Mouse (Mus musculus): ENCODE results near the gene Rmi1. TPM values are rescaled to one million over a fixed set of nuclear protein-coding genes. Genes with fewer than 3 reads are reported as not detected.

The Rmi1 gene
- 16.2 and 20.4 TPM in 2 replicates for total RNA-seq (2023)

GRCm38 (mm10) chr13:58402003-58402743, at the start of gene Rmi1:
TSS of gene Rmi1 (plus strand) at chr13:58402248.

GRCm38 (mm10) chr13:58358629-58359303, 43.3 kb upstream of the Rmi1 start, which contains the start of gene Kif27:
TSS of gene Kif27 (minus strand) at chr13:58359122.

GRCm38 (mm10) chr13:58384779-58385546, 17.1 kb upstream of the Rmi1 start, which contains the start of gene 2210016F16Rik:
TSS of gene 2210016F16Rik (minus strand) at chr13:58385225.

GRCm38 (mm10) chr13:58403243-58403642, 1.2 kb downstream of the Rmi1 start, which contains the start of gene Hnrnpk:
TSS of gene Hnrnpk (minus strand) at chr13:58403343.

Other genes with a start within 250 kb of the Rmi1 start
- 33.5 and 36.1 TPM in 2 replicates for gene Idnk, start 244.6 kb upstream of the Rmi1 start, total RNA-seq (2023)
- gene Ubqln1, start 186.6 kb upstream of the Rmi1 start, total RNA-seq (2023), result 39.4 and 40.3 TPM in 2 replicates
- 2.0 and 4.1 TPM in 2 replicates for gene Gkap1, start 126.5 kb upstream of the Rmi1 start, total RNA-seq (2023)
- gene Kif27, start 43.1 kb upstream of the Rmi1 start, total RNA-seq (2023), result 0.16 TPM in 1 of 2 replicates, not detected in the other
- 5.8 and 6.9 TPM in 2 replicates for gene 2210016F16Rik, start 17.0 kb upstream of the Rmi1 start, total RNA-seq (2023)
- 800 and 833 TPM in 2 replicates for gene Hnrnpk, start 1.1 kb downstream of the Rmi1 start, total RNA-seq (2023)
- gene Slc28a3, start 208.6 kb downstream of the Rmi1 start, total RNA-seq (2023), result not detected in 2 replicates

Data from neutrophil, adult 65 days (primary cell).